Mouse (Mus musculus): Measurements from ENCODE around the gene Gnpat. TPM values are rescaled to one million over a fixed set of nuclear protein-coding genes. Genes with fewer than 3 reads are reported as not detected.

Gnpat gene
- polyA plus RNA-seq, 1 experiment from 2014 or later, result 118 TPM

DNA sequence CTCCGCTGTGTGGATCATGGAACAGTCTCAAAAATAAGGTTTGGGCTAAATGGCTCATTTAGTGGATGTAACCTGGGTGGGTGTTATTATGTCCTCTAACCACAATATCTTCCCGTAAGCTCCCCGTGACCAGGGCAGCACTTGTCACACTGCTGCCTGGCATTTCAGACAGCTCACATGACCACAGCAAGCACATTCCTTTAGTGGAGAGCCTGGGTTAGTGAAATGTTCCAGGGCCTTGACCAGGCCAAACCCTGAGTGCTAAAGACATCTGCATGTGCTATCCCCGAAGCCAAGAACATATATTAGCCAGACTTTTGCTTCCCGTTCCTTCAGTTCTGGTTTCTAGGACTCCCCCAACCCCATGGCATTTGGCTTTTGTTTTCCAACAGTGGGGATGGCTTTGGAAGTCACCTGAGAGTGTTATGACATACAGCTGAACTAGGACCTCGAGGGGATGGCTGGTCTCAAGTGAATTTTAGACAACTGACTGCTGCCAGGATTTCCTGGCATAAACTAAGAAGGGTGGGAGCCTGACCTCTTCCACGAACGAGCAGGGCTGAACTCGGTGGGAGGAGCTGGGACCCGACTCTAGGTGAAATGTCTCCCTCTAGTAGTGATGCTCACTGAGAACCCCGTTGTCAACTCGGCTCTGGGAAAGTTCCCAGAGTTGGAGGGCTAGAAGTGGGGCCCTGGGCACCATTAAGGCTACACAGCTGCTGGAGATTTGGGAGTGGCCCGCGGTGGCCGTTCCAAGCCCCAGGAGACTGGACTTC lies 29.2 kb upstream of the Gnpat start:
- no peaks in the 10 kb centered on the region for H3K27me3 ChIP-seq (ENCODE audit: insufficient read depth, low read length)
- H3K4me2 ChIP-seq, result peak overlapping the region; percentile 45
- no peak for ATAC-seq (ENCODE audit: insufficient read depth)
- 26% methylated on average over 15 of the region's 15 CpGs for WGBS
- peaks cover 13% of the 10 kb centered on the region for H3K36me3 ChIP-seq (ENCODE audit: insufficient read depth)
- no peak for TF ChIP-seq CTCF (IDR thresholded peaks at IDR 0.05; ENCODE audit: low read depth)
- H3K27ac ChIP-seq (ENCODE audit: low read depth), result no peak overlapping the region
- H3K9me3 ChIP-seq (ENCODE audit: low read depth, low read length), result no peaks in the 10 kb centered on the region
- no peak overlapping the region; the same call in 1 of the 2 replicates for H3K9ac ChIP-seq
- H3K4me1 ChIP-seq (ENCODE audit: insufficient read depth), result no peaks in the 10 kb centered on the region
- DNase-seq, result no peak
- H3K4me3 ChIP-seq (ENCODE audit: low read depth, low read length), result no peak overlapping the region

DNA sequence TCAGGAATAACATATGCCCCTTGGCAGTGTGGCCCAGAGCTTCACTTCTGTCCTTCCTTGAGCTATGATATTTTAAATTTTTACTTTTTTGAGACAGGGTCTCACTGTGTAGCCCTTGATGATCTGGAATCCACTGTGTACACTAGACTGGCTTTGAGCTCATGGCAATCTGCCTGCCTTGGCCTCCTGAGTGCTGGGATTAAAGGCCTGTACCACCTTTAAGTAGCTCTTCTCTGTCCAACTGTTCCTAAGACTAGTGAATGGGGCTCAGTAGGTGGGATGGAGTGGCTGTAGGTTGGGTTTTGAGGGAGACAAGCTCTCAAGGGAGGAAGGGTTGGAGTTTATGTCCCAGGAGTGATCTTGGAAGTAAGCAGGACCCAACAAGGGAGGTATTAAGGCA lies 27.0 kb upstream of the Gnpat start:
- Histone ChIP-seq H3K4me2 (no peak overlapping the region), H3K36me3 (ENCODE audit: insufficient read depth) (peaks cover 35% of the 10 kb centered on the region), H3K27me3 (ENCODE audit: insufficient read depth, low read length) (no peaks in the 10 kb centered on the region), H3K9me3 (ENCODE audit: low read depth, low read length) (no peaks in the 10 kb centered on the region), H3K4me1 (ENCODE audit: insufficient read depth) (no peaks in the 10 kb centered on the region), H3K9ac (no peak overlapping the region), H3K27ac (ENCODE audit: low read depth) (no peak overlapping the region), H3K4me3 (ENCODE audit: low read depth, low read length) (no peak overlapping the region)
- DNase-seq (no peak), ATAC-seq (ENCODE audit: insufficient read depth) (no peak)
- TF ChIP-seq CTCF (IDR thresholded peaks at IDR 0.05; ENCODE audit: low read depth), result no peak

DNA sequence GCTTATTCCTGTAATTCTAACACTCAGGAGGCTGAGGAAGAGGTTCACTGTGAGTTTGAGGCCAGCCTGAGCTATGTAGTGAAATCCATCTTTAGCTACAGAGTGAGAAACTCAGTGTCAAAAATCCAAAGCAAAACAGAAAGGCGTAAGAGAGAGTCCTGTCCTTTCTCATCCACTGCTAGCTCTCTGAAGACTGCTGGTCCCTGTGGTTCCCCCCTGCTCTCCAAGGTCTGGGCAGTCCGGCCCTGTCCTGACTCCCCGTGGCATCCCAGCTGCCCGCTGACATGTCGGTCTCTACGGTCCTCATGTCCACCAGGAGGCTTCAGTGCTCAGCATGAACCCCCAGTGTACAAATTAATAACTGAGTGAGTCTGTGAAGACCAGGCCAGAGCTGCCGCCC lies 26.6 kb upstream of the Gnpat start:
- Histone ChIP-seq H3K4me1 (ENCODE audit: insufficient read depth) (no peaks in the 10 kb centered on the region), H3K4me3 (ENCODE audit: low read depth, low read length) (no peak overlapping the region)
- WGBS, result 83% methylated on average over 7 of the region's 7 CpGs

DNA sequence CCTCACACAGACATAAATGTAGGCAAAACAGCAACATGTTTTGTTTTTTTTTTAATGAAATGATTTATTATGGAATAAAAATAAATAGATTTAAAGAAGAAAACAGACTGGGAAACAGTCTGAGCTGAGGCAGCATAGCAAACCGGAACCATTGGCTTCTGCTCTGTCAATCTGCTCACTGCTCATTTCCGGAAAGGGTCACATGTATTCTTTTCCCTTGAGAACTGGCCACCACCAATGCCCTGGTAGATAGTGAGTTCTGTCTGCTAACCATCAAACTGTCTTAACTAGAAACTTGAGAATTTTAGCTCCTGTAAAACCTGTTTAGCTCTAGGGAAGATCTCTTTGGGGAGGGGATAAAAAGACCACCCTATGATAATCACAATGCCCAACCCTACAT lies 25.9 kb upstream of the Gnpat start:
- ATAC-seq (ENCODE audit: insufficient read depth) (no peak), DNase-seq (no peak)

More for the DNA sequence above, 26.6 kb upstream of the Gnpat start:
- no peak overlapping the region for H3K27ac ChIP-seq (ENCODE audit: low read depth)
- no peaks in the 10 kb centered on the region for H3K9me3 ChIP-seq (ENCODE audit: low read depth, low read length)
- DNase-seq (no peak), ATAC-seq (ENCODE audit: insufficient read depth) (no peak)
- no peaks in the 10 kb centered on the region for H3K27me3 ChIP-seq (ENCODE audit: insufficient read depth, low read length)
- no peak for TF ChIP-seq CTCF (IDR thresholded peaks at IDR 0.05; ENCODE audit: low read depth)
- H3K36me3 ChIP-seq (ENCODE audit: insufficient read depth), result peaks cover 39% of the 10 kb centered on the region
- no peak overlapping the region for H3K9ac ChIP-seq
- no peak overlapping the region for H3K4me2 ChIP-seq

GRCm38 (mm10) chr8:124837956-124838355 lies 24.9 kb upstream of the Gnpat start:
- no peaks in the 10 kb centered on the region for H3K9me3 ChIP-seq (ENCODE audit: low read depth, low read length)
- H3K27ac ChIP-seq (ENCODE audit: low read depth), result no peak overlapping the region
- H3K4me2 ChIP-seq, result no peak overlapping the region
- H3K4me1 ChIP-seq (ENCODE audit: insufficient read depth), result no peaks in the 10 kb centered on the region
- no peak overlapping the region for H3K4me3 ChIP-seq (ENCODE audit: low read depth, low read length)
- DNase-seq (no peak), ATAC-seq (ENCODE audit: insufficient read depth) (no peak)
- H3K27me3 ChIP-seq (ENCODE audit: insufficient read depth, low read length), result no peaks in the 10 kb centered on the region
- whole genome bisulfite sequencing, result 76% methylated on average over 2 of the region's 2 CpGs
- TF ChIP-seq CTCF (IDR thresholded peaks at IDR 0.05; ENCODE audit: low read depth), result no peak
- peaks cover 48% of the 10 kb centered on the region for H3K36me3 ChIP-seq (ENCODE audit: insufficient read depth)
- no peak overlapping the region for H3K9ac ChIP-seq

More for the DNA sequence above, 25.9 kb upstream of the Gnpat start:
- WGBS, result 84% methylated on average over 2 of the region's 2 CpGs
- H3K4me2 ChIP-seq, result no peak overlapping the region
- H3K27ac ChIP-seq (ENCODE audit: low read depth), result no peak overlapping the region
- no peaks in the 10 kb centered on the region for H3K27me3 ChIP-seq (ENCODE audit: insufficient read depth, low read length)
- no peaks in the 10 kb centered on the region for H3K4me1 ChIP-seq (ENCODE audit: insufficient read depth)
- no peak overlapping the region for H3K4me3 ChIP-seq (ENCODE audit: low read depth, low read length)
- TF ChIP-seq CTCF (IDR thresholded peaks at IDR 0.05; ENCODE audit: low read depth), result no peak
- no peaks in the 10 kb centered on the region for H3K9me3 ChIP-seq (ENCODE audit: low read depth, low read length)
- no peak overlapping the region for H3K9ac ChIP-seq
- H3K36me3 ChIP-seq (ENCODE audit: insufficient read depth), result peaks cover 45% of the 10 kb centered on the region

- no peaks in the 10 kb centered on the region for H3K9me3 ChIP-seq (ENCODE audit: low read depth, low read length)
- ATAC-seq (ENCODE audit: insufficient read depth), result no peak
- WGBS, result 91% methylated on average over 10 of the region's 10 CpGs
- no peak overlapping the region for H3K9ac ChIP-seq
- H3K4me3 ChIP-seq (ENCODE audit: low read depth, low read length), result no peak overlapping the region
- TF ChIP-seq CTCF (IDR thresholded peaks at IDR 0.05; ENCODE audit: low read depth), result no peak
- H3K27ac ChIP-seq (ENCODE audit: low read depth), result no peak overlapping the region
- no peak for DNase-seq
- H3K27me3 ChIP-seq (ENCODE audit: insufficient read depth, low read length), result no peaks in the 10 kb centered on the region
- no peaks in the 10 kb centered on the region for H3K4me1 ChIP-seq (ENCODE audit: insufficient read depth)
- no peak overlapping the region for H3K4me2 ChIP-seq
- peaks cover 50% of the 10 kb centered on the region for H3K36me3 ChIP-seq (ENCODE audit: insufficient read depth)
Measured at GRCm38 (mm10) chr8:124839371-124839770, 23.5 kb upstream of the Gnpat start.

GRCm38 (mm10) chr8:124840900-124841299 lies 21.9 kb upstream of the Gnpat start:
- Histone ChIP-seq H3K27ac (ENCODE audit: low read depth) (no peak overlapping the region), H3K4me2 (no peak overlapping the region), H3K27me3 (ENCODE audit: insufficient read depth, low read length) (no peaks in the 10 kb centered on the region), H3K4me3 (ENCODE audit: low read depth, low read length) (no peak overlapping the region), H3K9me3 (ENCODE audit: low read depth, low read length) (no peaks in the 10 kb centered on the region), H3K9ac (no peak overlapping the region), H3K36me3 (ENCODE audit: insufficient read depth) (peaks cover 57% of the 10 kb centered on the region), H3K4me1 (ENCODE audit: insufficient read depth) (no peaks in the 10 kb centered on the region)
- 92% methylated on average over 7 of the region's 7 CpGs for WGBS
- ATAC-seq (ENCODE audit: insufficient read depth) (no peak), DNase-seq (no peak)
- TF ChIP-seq CTCF (IDR thresholded peaks at IDR 0.05; ENCODE audit: low read depth), result no peak

All from lung, embryonic 14.5 days (tissue).